Mouse (Mus musculus) spleen, postnatal 36 days (tissue): ENCODE measurements at regions not wholly inside any gene's neighbourhood (a gene's known extent, or its start where the extent isn't known, plus 50 kb on each side); places are given as distances from the start of the nearest gene placed in this dataset.
A peak's percentile ranks its signal among the peaks of the same experiment; 100 is the strongest.

Experiments used
- DNase-seq, 2 experiments: peaks; one replicate each; pipeline ENCODE4 v3.0.0; 2022; ENCODE audit warnings: low spot score in 2 of 2, mixed read lengths in 1 of 2

GRCm38 (mm10) chr2:107869304-107869958, 579.0 kb downstream of the Kcna4 start:
- no peak for DNase-seq

GRCm38 (mm10) chr2:107879663-107880062, 589.2 kb downstream of the Kcna4 start:
- DNase-seq: no peak

GRCm38 (mm10) chr2:107886063-107886762, 595.8 kb downstream of the Kcna4 start:
- DNase-seq: no peak

- DNase-seq: no peak
Measured at GRCm38 (mm10) chr2:107888245-107888644, 597.8 kb downstream of the Kcna4 start.

- DNase-seq: no peak
Measured at GRCm38 (mm10) chr2:107925116-107925515, 634.7 kb downstream of the Kcna4 start.

- DNase-seq: no peak
Measured at GRCm38 (mm10) chr2:107926606-107927005, 636.2 kb downstream of the Kcna4 start.

- DNase-seq: no peak
Measured at GRCm38 (mm10) chr2:107935336-107935735, 644.9 kb downstream of the Kcna4 start.

GRCm38 (mm10) chr2:107935775-107936174, 645.3 kb downstream of the Kcna4 start:
- DNase-seq: no peak

GRCm38 (mm10) chr2:107941374-107941773, 650.9 kb downstream of the Kcna4 start:
- no peak for DNase-seq

GRCm38 (mm10) chr2:107945837-107946451, 655.5 kb downstream of the Kcna4 start:
- no peak for DNase-seq

- DNase-seq: peak; percentile 9 to 31
Measured at GRCm38 (mm10) chr2:107955608-107956127, 665.2 kb downstream of the Kcna4 start.

GRCm38 (mm10) chr2:107963921-107964320, 673.5 kb downstream of the Kcna4 start:
- DNase-seq: peak in 1 of 2 experiments; percentile 5

- no peak for DNase-seq
Measured at GRCm38 (mm10) chr2:107964841-107965240, 674.4 kb downstream of the Kcna4 start.

GRCm38 (mm10) chr2:107965336-107966306, 675.2 kb downstream of the Kcna4 start:
- no peak for DNase-seq

GRCm38 (mm10) chr2:107968526-107968925, 678.1 kb downstream of the Kcna4 start:
- DNase-seq: no peak

- DNase-seq: no peak
Measured at GRCm38 (mm10) chr2:107969526-107969925, 679.1 kb downstream of the Kcna4 start.

- no peak for DNase-seq
Measured at GRCm38 (mm10) chr2:107973528-107973927, 683.1 kb downstream of the Kcna4 start.

- DNase-seq: no peak
Measured at GRCm38 (mm10) chr2:107994831-107995230, 704.4 kb downstream of the Kcna4 start.

GRCm38 (mm10) chr2:108011534-108011933, 721.1 kb downstream of the Kcna4 start:
- no peak for DNase-seq

GRCm38 (mm10) chr2:108023206-108023605, 732.8 kb downstream of the Kcna4 start:
- no peak for DNase-seq

- no peak for DNase-seq
Measured at GRCm38 (mm10) chr2:108030657-108031056, 740.2 kb downstream of the Kcna4 start.
